Mouse (Mus musculus) urinary bladder, postnatal 14 days (tissue): ENCODE results near the gene Sh2d5.

Experiments used
- DNase-seq: peaks from one replicate; pipeline ENCODE4 v3.0.0; 2021; ENCODE audit warnings: low spot score

The Sh2d5 gene

GRCm38 (mm10) chr4:138261843-138262681, 11.9 kb downstream of the Sh2d5 start:
- peak; percentile 89 for DNase-seq

GRCm38 (mm10) chr4:138267869-138268268, 17.7 kb downstream of the Sh2d5 start:
- DNase-seq = no peak

GRCm38 (mm10) chr4:138272011-138272997, 22.1 kb downstream of the Sh2d5 start:
- DNase-seq = peak; percentile 60

GRCm38 (mm10) chr4:138278346-138278745, 28.1 kb downstream of the Sh2d5 start:
- no peak for DNase-seq

- DNase-seq = peak; percentile 63
These were observed 32.6 kb downstream of the Sh2d5 start for GRCm38 (mm10) chr4:138282834-138283233.

- no peak for DNase-seq
These were observed 36.2 kb downstream of the Sh2d5 start for GRCm38 (mm10) chr4:138286411-138286810.

- DNase-seq = no peak
These were observed 38.5 kb downstream of the Sh2d5 start for GRCm38 (mm10) chr4:138288691-138289090.

- no peak for DNase-seq
These were observed 41.8 kb downstream of the Sh2d5 start for GRCm38 (mm10) chr4:138292028-138292427.

- no peak for DNase-seq
These were observed 43.2 kb downstream of the Sh2d5 start for GRCm38 (mm10) chr4:138293261-138293948.

- no peak for DNase-seq
These were observed 43.8 kb downstream of the Sh2d5 start for GRCm38 (mm10) chr4:138293949-138294550.

GRCm38 (mm10) chr4:138301271-138301780, 51.1 kb downstream of the Sh2d5 start:
- DNase-seq = no peak

GRCm38 (mm10) chr4:138303011-138303410, 52.8 kb downstream of the Sh2d5 start:
- no peak for DNase-seq

GRCm38 (mm10) chr4:138303742-138304141, 53.5 kb downstream of the Sh2d5 start:
- DNase-seq = no peak

- DNase-seq = peak; percentile 99
These were observed 54.3 kb downstream of the Sh2d5 start, which contains the start of gene Ddost for GRCm38 (mm10) chr4:138304340-138305104. Gene Ddost (plus strand): TSS chr4:138304730.

GRCm38 (mm10) chr4:138307025-138307424, 56.8 kb downstream of the Sh2d5 start:
- DNase-seq = no peak

- DNase-seq = no peak
These were observed 57.5 kb downstream of the Sh2d5 start for GRCm38 (mm10) chr4:138307739-138308138.

GRCm38 (mm10) chr4:138310311-138310910, 60.2 kb downstream of the Sh2d5 start:
- DNase-seq = no peak
